Mouse (Mus musculus) cerebral cortex, adult 2 months (tissue): ENCODE results near the gene Raet1d.

Experiments
- WGBS: fragments of 180-500 bp; shearing (Covaris S2); methylation state at CpG from one replicate; pipeline ENCODE4 v1.1.7; 2018; 5-methylcytosine and 5-hydroxymethylcytosine counted together

Gene Raet1d

GRCm38 (mm10) chr10:22360252-22360651, at the start of gene Raet1d:
TSS of gene Raet1d (plus strand) at chr10:22360552.
- WGBS = 80% methylated on average over 3 of the region's 3 CpGs

GRCm38 (mm10) chr10:22322858-22323257, 37.5 kb upstream of the Raet1d start:
- WGBS = 55% methylated on average over 2 of the region's 2 CpGs

- WGBS = 87% methylated on average over 4 of the region's 4 CpGs
Measured at GRCm38 (mm10) chr10:22345721-22346120, 14.6 kb upstream of the Raet1d start.

- 89% methylated on average over 6 of the region's 6 CpGs for WGBS
Measured at GRCm38 (mm10) chr10:22353548-22354195, 6.7 kb upstream of the Raet1d start.

- 82% methylated on average over 2 of the region's 2 CpGs for WGBS
Measured at GRCm38 (mm10) chr10:22354196-22354574, 6.2 kb upstream of the Raet1d start.

GRCm38 (mm10) chr10:22357373-22357772, 3.0 kb upstream of the Raet1d start:
- 60% methylated on average over 1 of the region's 1 CpGs for WGBS

GRCm38 (mm10) chr10:22360957-22361356, 605 bp downstream of the Raet1d start:
- WGBS = 29% methylated on average over 2 of the region's 2 CpGs

GRCm38 (mm10) chr10:22361415-22362352, 1.3 kb downstream of the Raet1d start:
- WGBS = 9% methylated on average over 12 of the region's 15 CpGs

- 82% methylated on average over 2 of the region's 2 CpGs for WGBS
Measured at GRCm38 (mm10) chr10:22362466-22362865, 2.1 kb downstream of the Raet1d start.

GRCm38 (mm10) chr10:22364915-22365314, 4.6 kb downstream of the Raet1d start:
- WGBS = 89% methylated on average over 2 of the region's 2 CpGs

- 30% methylated on average over 10 of the region's 10 CpGs for WGBS
Measured at GRCm38 (mm10) chr10:22381226-22381625, 20.9 kb downstream of the Raet1d start.

GRCm38 (mm10) chr10:22390146-22390545, 29.8 kb downstream of the Raet1d start:
- 88% methylated on average over 7 of the region's 7 CpGs for WGBS

GRCm38 (mm10) chr10:22391616-22392015, 31.3 kb downstream of the Raet1d start:
- WGBS = 94% methylated on average over 4 of the region's 5 CpGs

GRCm38 (mm10) chr10:22393028-22393824, 32.9 kb downstream of the Raet1d start:
- WGBS = no CpG with 5 or more reads among the region's 2 CpGs

GRCm38 (mm10) chr10:22396680-22397079, 36.3 kb downstream of the Raet1d start:
- 18% methylated on average over 1 of the region's 1 CpGs for WGBS

GRCm38 (mm10) chr10:22402225-22402917, 42.0 kb downstream of the Raet1d start:
- WGBS = 16% methylated on average over 9 of the region's 11 CpGs

- WGBS = 10% methylated on average over 1 of the region's 8 CpGs
Measured at GRCm38 (mm10) chr10:22413702-22414494, 53.5 kb downstream of the Raet1d start.
